Mouse (Mus musculus) retina, postnatal 7 days (tissue): ENCODE results near the gene Tubg2.
"Not testable (repeated sequence)": the region's sequence is repeated elsewhere in the genome, so short reads cannot be mapped to it uniquely, and the experiment has no call there.

ENCODE experiments used
- DNase-seq: peaks from one replicate; pipeline ENCODE4 v3.0.0-alpha.2; 2012; ENCODE audit warnings: low read depth, low spot score

Tubg2 gene

GRCm38 (mm10) chr11:101138536-101139181 is 17.0 kb upstream of the Tubg2 start:
- DNase-seq = peak; percentile 51

GRCm38 (mm10) chr11:101140164-101140819 is 15.4 kb upstream of the Tubg2 start:
- no peak for DNase-seq

- no peak for DNase-seq
These were observed 14.6 kb upstream of the Tubg2 start for GRCm38 (mm10) chr11:101141088-101141487.

GRCm38 (mm10) chr11:101142215-101142967 is 13.3 kb upstream of the Tubg2 start:
- DNase-seq = no peak

- no peak for DNase-seq
These were observed 12.1 kb upstream of the Tubg2 start for GRCm38 (mm10) chr11:101143338-101144225.

GRCm38 (mm10) chr11:101146377-101146776 is 9.3 kb upstream of the Tubg2 start:
- no peak for DNase-seq

GRCm38 (mm10) chr11:101148751-101149150 is 7.0 kb upstream of the Tubg2 start:
- DNase-seq = no peak

- no peak for DNase-seq
These were observed 6.3 kb upstream of the Tubg2 start for GRCm38 (mm10) chr11:101149178-101150105.

- DNase-seq = no peak
These were observed 4.6 kb upstream of the Tubg2 start for GRCm38 (mm10) chr11:101151063-101151462.

GRCm38 (mm10) chr11:101152825-101153224 is 2.9 kb upstream of the Tubg2 start:
- DNase-seq = no peak

GRCm38 (mm10) chr11:101154648-101155047 is 1.1 kb upstream of the Tubg2 start:
- no peak for DNase-seq

GRCm38 (mm10) chr11:101155151-101155550 is 556 bp upstream of the Tubg2 start:
- no peak for DNase-seq

GRCm38 (mm10) chr11:101160151-101160550 is 4.4 kb downstream of the Tubg2 start:
- DNase-seq = not testable (repeated sequence)

- DNase-seq = not testable (repeated sequence)
These were observed 5.3 kb downstream of the Tubg2 start for GRCm38 (mm10) chr11:101160981-101161505.

GRCm38 (mm10) chr11:101161551-101161950 is 5.8 kb downstream of the Tubg2 start:
- DNase-seq = no peak

GRCm38 (mm10) chr11:101162301-101162700 is 6.6 kb downstream of the Tubg2 start:
- DNase-seq = no peak

GRCm38 (mm10) chr11:101162772-101163171 is 7.1 kb downstream of the Tubg2 start:
- DNase-seq = no peak

- DNase-seq = no peak
These were observed 8.0 kb downstream of the Tubg2 start for GRCm38 (mm10) chr11:101163476-101164350.

- no peak for DNase-seq
These were observed 8.6 kb downstream of the Tubg2 start for GRCm38 (mm10) chr11:101164351-101164665.
